Mouse (Mus musculus): ENCODE results near the gene Cmas.

The Cmas gene

GRCm38 (mm10) chr6:142792241-142792968 lies 35.9 kb downstream of the Cmas start:
- in situ Hi-C loops (cut with MboI, MseI), result loop anchor here (25.0 kb wide), 1 partner anchor 170 kb away; the partner anchor contains the start of gene St8sia1

GRCm38 (mm10) chr6:142793468-142793867 lies 37.0 kb downstream of the Cmas start:
- in situ Hi-C loops (cut with MboI, MseI), result loop anchor here (25.0 kb wide), 1 partner anchor 169 kb away; the partner anchor contains the start of gene St8sia1

GRCm38 (mm10) chr6:142795087-142795486 lies 38.6 kb downstream of the Cmas start:
- in situ Hi-C loops (cut with MboI, MseI), result loop anchor here (25.0 kb wide), 1 partner anchor 167 kb away; the partner anchor contains the start of gene St8sia1

- in situ Hi-C loops (cut with MboI, MseI), result loop anchor here (25.0 kb wide), 1 partner anchor 166 kb away; the partner anchor contains the start of gene St8sia1
These were observed 39.4 kb downstream of the Cmas start for GRCm38 (mm10) chr6:142795655-142796441.

- in situ Hi-C loops (cut with MboI, MseI), result loop anchor here (25.0 kb wide), 1 partner anchor 164 kb away; the partner anchor contains the start of gene St8sia1
These were observed 41.5 kb downstream of the Cmas start for GRCm38 (mm10) chr6:142797996-142798395.

GRCm38 (mm10) chr6:142798837-142799236 lies 42.4 kb downstream of the Cmas start:
- in situ Hi-C loops (cut with MboI, MseI), result loop anchor here (25.0 kb wide), 1 partner anchor 163 kb away; the partner anchor contains the start of gene St8sia1

GRCm38 (mm10) chr6:142799704-142800374 lies 43.4 kb downstream of the Cmas start:
- in situ Hi-C loops (cut with MboI, MseI), result loop anchor here (25.0 kb wide), 1 partner anchor 162 kb away; the partner anchor contains the start of gene St8sia1

- in situ Hi-C loops (cut with MboI, MseI), result no loop called here
These were observed 45.2 kb downstream of the Cmas start for GRCm38 (mm10) chr6:142801687-142802086.

GRCm38 (mm10) chr6:142802617-142803525 lies 46.4 kb downstream of the Cmas start:
- in situ Hi-C loops (cut with MboI, MseI), result no loop called here

- in situ Hi-C loops (cut with MboI, MseI), result no loop called here
These were observed 47.9 kb downstream of the Cmas start, which contains the start of gene Sult6b2 for GRCm38 (mm10) chr6:142804402-142804801. Sult6b2 (minus strand) TSS chr6:142804502.

GRCm38 (mm10) chr6:142806326-142806725 lies 49.8 kb downstream of the Cmas start:
- in situ Hi-C loops (cut with MboI, MseI), result no loop called here

- in situ Hi-C loops (cut with MboI, MseI), result no loop called here
These were observed 53.0 kb downstream of the Cmas start for GRCm38 (mm10) chr6:142809373-142810098.

- in situ Hi-C loops (cut with MboI, MseI), result no loop called here
These were observed 53.8 kb downstream of the Cmas start for GRCm38 (mm10) chr6:142810239-142810638.

- in situ Hi-C loops (cut with MboI, MseI), result no loop called here
These were observed 56.5 kb downstream of the Cmas start for GRCm38 (mm10) chr6:142812969-142813368.

GRCm38 (mm10) chr6:142814011-142814410 lies 57.5 kb downstream of the Cmas start:
- in situ Hi-C loops (cut with MboI, MseI), result no loop called here

- in situ Hi-C loops (cut with MboI, MseI), result no loop called here
These were observed 58.0 kb downstream of the Cmas start for GRCm38 (mm10) chr6:142814495-142814921.

- in situ Hi-C loops (cut with MboI, MseI), result no loop called here
These were observed 59.0 kb downstream of the Cmas start for GRCm38 (mm10) chr6:142815513-142815912.

- in situ Hi-C loops (cut with MboI, MseI), result no loop called here
These were observed 61.8 kb downstream of the Cmas start for GRCm38 (mm10) chr6:142818306-142818705.

GRCm38 (mm10) chr6:142823008-142823787 lies 66.7 kb downstream of the Cmas start:
- in situ Hi-C loops (cut with MboI, MseI), result loop anchor here (5.0 kb wide), 1 partner anchor 44 kb away; no protein-coding TSS in a partner anchor
